Mouse (Mus musculus) neural tube, embryonic 11.5 days (tissue): ENCODE data around the gene Plekha3. TPM values are rescaled to one million over a fixed set of nuclear protein-coding genes. Genes with fewer than 3 reads are reported as not detected.

Experiments
- ATAC-seq: fragments of 200-750 bp; cut with Nextera tagmentation; 2 replicates; pipeline ENCODE4 v1.8.0; 2017; ENCODE audit warnings: moderate number of reproducible peaks, mild to moderate bottlenecking, moderate TSS enrichment, moderate library complexity; ENCODE audit not compliant: insufficient read depth, low FRiP score, low TSS enrichment
- DNase-seq: peaks from one replicate; pipeline ENCODE4 v3.0.0-alpha.2; 2015; ENCODE audit warnings: low spot score
- H3K27ac ChIP-seq: fragments of 300-500 bp; sonication (generic); 2 replicates; pipeline ENCODE4 v1.5.1; 2014; ENCODE audit warnings: low read depth, mild to moderate bottlenecking, low read length
- H3K27me3 ChIP-seq: fragments of 300-500 bp; sonication (generic); 2 replicates; pipeline ENCODE4 v1.6.1; 2014; ENCODE audit warnings: mild to moderate bottlenecking, low read length, mixed read lengths; ENCODE audit not compliant: control insufficient read depth, insufficient read depth
- H3K36me3 ChIP-seq: fragments of 300-500 bp; sonication (generic); 2 replicates; pipeline ENCODE4 v1.6.1; 2014; ENCODE audit warnings: mild to moderate bottlenecking, low read length, moderate library complexity, mixed read lengths; ENCODE audit not compliant: control insufficient read depth, insufficient read depth
- H3K4me1 ChIP-seq: fragments of 300-500 bp; sonication (generic); 2 replicates; pipeline ENCODE4 v1.6.1; 2014; ENCODE audit warnings: low read length, mixed read lengths; ENCODE audit not compliant: control insufficient read depth, insufficient read depth
- H3K4me2 ChIP-seq: fragments of 300-500 bp; sonication (generic); 2 replicates; pipeline ENCODE4 v1.6.1; 2014; ENCODE audit warnings: low read depth, mild to moderate bottlenecking, moderate library complexity
- H3K4me3 ChIP-seq: fragments of 300-500 bp; sonication (generic); 2 replicates; pipeline ENCODE4 v1.5.1; 2014; ENCODE audit warnings: low read depth, low read length
- H3K9ac ChIP-seq: fragments of 300-500 bp; sonication (generic); 2 replicates; pipeline ENCODE4 v1.6.1; 2014; ENCODE audit warnings: mild to moderate bottlenecking, low read length
- H3K9me3 ChIP-seq: fragments of 300-500 bp; sonication (generic); 2 replicates; pipeline ENCODE4 v1.6.1; 2016; ENCODE audit warnings: low read length; ENCODE audit not compliant: control insufficient read depth
- WGBS: fragments of 180-500 bp; shearing (Covaris S2); extraction: QIAGEN DNeasy Blood & Tissue Kit; methylation state at CpG from one replicate; pipeline ENCODE4 v1.1.7; 2014; 5-methylcytosine and 5-hydroxymethylcytosine counted together
- polyA plus RNA-seq: library from polyadenylated mRNA; unstranded; fragments of >200 nt; fragmentation: Nextera tagmentation; extraction: Ambion mirVana; gene quantifications from 2 replicates; pipeline ENCODE4 v1.2.1, GENCODE M21; 2014

Plekha3 gene
- polyA plus RNA-seq, 1 experiment from 2014 or later: 13.9 TPM

GRCm38 (mm10) chr2:76714984-76715383 lies 39.9 kb downstream of the Plekha3 start:
- DNase-seq (no peak), ATAC-seq (no peak)
- Histone ChIP-seq H3K9me3 (peaks cover 2% of the 10 kb centered on the region; the same call in 1 of the 2 replicates), H3K4me1 (no peaks in the 10 kb centered on the region), H3K4me3 (no peak overlapping the region), H3K9ac (no peak overlapping the region), H3K27me3 (no peaks in the 10 kb centered on the region), H3K36me3 (peaks cover 2% of the 10 kb centered on the region; the same call in 1 of the 2 replicates), H3K4me2 (no peak overlapping the region), H3K27ac (no peak overlapping the region)
- whole genome bisulfite sequencing: 78% methylated on average over 8 of the region's 8 CpGs

GRCm38 (mm10) chr2:76719650-76720049 lies 44.6 kb downstream of the Plekha3 start:
- Histone ChIP-seq H3K4me3 (no peak overlapping the region), H3K4me1 (no peaks in the 10 kb centered on the region), H3K36me3 (no peaks in the 10 kb centered on the region), H3K9ac (no peak overlapping the region), H3K27me3 (no peaks in the 10 kb centered on the region), H3K27ac (no peak overlapping the region), H3K4me2 (no peak overlapping the region), H3K9me3 (peaks cover 2% of the 10 kb centered on the region; the same call in 1 of the 2 replicates)
- WGBS: 94% methylated on average over 14 of the region's 14 CpGs
- ATAC-seq (no peak), DNase-seq (no peak)

Other genes starting within 250 kb of the Plekha3 start
- gene Prkra, start 27.3 kb upstream of the Plekha3 start, polyA plus RNA-seq: 88.6 and 91.3 TPM in 2 replicates
- 0.50 and 1.1 TPM in 2 replicates for gene Pjvk, start 26.8 kb upstream of the Plekha3 start, polyA plus RNA-seq
- gene Fkbp7, start 2.2 kb upstream of the Plekha3 start, polyA plus RNA-seq: 19.9 and 23.0 TPM in 2 replicates